Mouse (Mus musculus) right cerebral cortex, adult 18-20 months (tissue): ENCODE results near the gene Dnah8.
"Not testable (repeated sequence)": the region's sequence is repeated elsewhere in the genome, so short reads cannot be mapped to it uniquely, and the experiment has no call there.

Source experiments
- DNase-seq: peaks from one replicate; pipeline ENCODE4 v3.0.0; 2022; ENCODE audit warnings: mixed read lengths

Gene Dnah8

GRCm38 (mm10) chr17:30624132-30624531 is at the start of gene Dnah8:
TSS of gene Dnah8 (plus strand) at chr17:30624354.
- DNase-seq, result not testable (repeated sequence)

GRCm38 (mm10) chr17:30574783-30575075 is 49.4 kb upstream of the Dnah8 start:
- DNase-seq, result no peak

- peak; percentile 72 for DNase-seq
These were observed 48.8 kb upstream of the Dnah8 start for GRCm38 (mm10) chr17:30575121-30575904.

GRCm38 (mm10) chr17:30575941-30576773 is 48.0 kb upstream of the Dnah8 start, which contains the start of gene Btbd9:
TSS of gene Btbd9 (minus strand) at chr17:30576488.
- peak; percentile 95 for DNase-seq

- no peak for DNase-seq
These were observed 47.2 kb upstream of the Dnah8 start for GRCm38 (mm10) chr17:30576946-30577345.

GRCm38 (mm10) chr17:30580781-30581180 is 43.4 kb upstream of the Dnah8 start:
- no peak for DNase-seq

- DNase-seq, result peak; percentile 79
These were observed 43.0 kb upstream of the Dnah8 start for GRCm38 (mm10) chr17:30581201-30581600.

- no peak for DNase-seq
These were observed 41.8 kb upstream of the Dnah8 start for GRCm38 (mm10) chr17:30582313-30582712.

- no peak for DNase-seq
These were observed 40.7 kb upstream of the Dnah8 start for GRCm38 (mm10) chr17:30583258-30584001.

GRCm38 (mm10) chr17:30590417-30591198 is 33.5 kb upstream of the Dnah8 start:
- peak; percentile 66 for DNase-seq

GRCm38 (mm10) chr17:30594407-30594806 is 29.7 kb upstream of the Dnah8 start:
- no peak for DNase-seq

- no peak for DNase-seq
These were observed 29.3 kb upstream of the Dnah8 start for GRCm38 (mm10) chr17:30594846-30595245.

GRCm38 (mm10) chr17:30597786-30598185 is 26.4 kb upstream of the Dnah8 start:
- no peak for DNase-seq

- no peak for DNase-seq
These were observed 25.9 kb upstream of the Dnah8 start for GRCm38 (mm10) chr17:30598300-30598699.

- DNase-seq, result no peak
These were observed 22.0 kb upstream of the Dnah8 start for GRCm38 (mm10) chr17:30602175-30602574.

- no peak for DNase-seq
These were observed 19.9 kb upstream of the Dnah8 start for GRCm38 (mm10) chr17:30604296-30604695.

- DNase-seq, result no peak
These were observed 19.2 kb upstream of the Dnah8 start for GRCm38 (mm10) chr17:30605001-30605400.

GRCm38 (mm10) chr17:30606206-30606605 is 17.9 kb upstream of the Dnah8 start:
- no peak for DNase-seq

- no peak for DNase-seq
These were observed 17.5 kb upstream of the Dnah8 start for GRCm38 (mm10) chr17:30606634-30607081.

GRCm38 (mm10) chr17:30607330-30607729 is 16.8 kb upstream of the Dnah8 start:
- no peak for DNase-seq

- no peak for DNase-seq
These were observed 16.2 kb upstream of the Dnah8 start for GRCm38 (mm10) chr17:30607909-30608495.
